Mouse (Mus musculus) erythroblast, adult 5-6 weeks (primary cell): ENCODE measurements around the gene Aamp. TPM values are rescaled to one million over a fixed set of nuclear protein-coding genes. Genes with fewer than 3 reads are reported as not detected.
A peak's percentile ranks its signal among the peaks of the same experiment; 100 is the strongest.

ENCODE experiments used
- ATAC-seq: replicated peaks from 2 replicates; pipeline ENCODE4 v1.8.0; 2016; ENCODE audit warnings: moderate number of reproducible peaks, mild to moderate bottlenecking, moderate TSS enrichment, inconsistent platforms; ENCODE audit not compliant: poor library complexity, low FRiP score, severe bottlenecking
- total RNA-seq, 2 experiments: library from RNA; stranded (forward) in 1 of 2; stranded (reverse) in 1 of 2; fragments of 150-400 nt in 1 of 2; fragments of 200-764, 138-1000 nt in 1 of 2; gene quantifications; 2 replicates each; pipeline versions ENCODE4 v1.2.3 to v1.2.4; 2015 to 2017; ENCODE audit warnings: low replicate concordance in 2 of 2

Aamp gene
- total RNA-seq, 2 experiments from 2014 or later: 4.6 to 27.6 TPM

DNA sequence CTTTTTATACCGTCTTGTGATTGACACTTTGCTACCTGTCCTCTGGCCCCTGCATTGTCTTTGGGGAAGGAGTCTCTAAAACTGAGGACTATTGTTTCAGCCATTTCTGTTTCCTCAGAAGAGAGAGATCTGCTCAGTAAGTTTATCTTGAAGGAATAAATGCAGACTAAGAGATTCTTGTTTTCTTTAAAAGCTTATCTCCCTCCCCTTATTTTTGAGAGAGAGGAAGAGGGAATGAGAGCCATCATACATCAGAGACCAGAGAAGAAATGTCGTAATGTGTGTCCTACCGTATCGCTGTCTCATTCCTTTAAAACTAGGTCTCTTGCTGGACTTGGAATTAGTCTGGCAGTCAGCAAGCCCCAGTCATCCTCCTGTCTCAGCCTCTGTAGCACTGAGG, 43.7 kb downstream of the Aamp start:
- no peak for ATAC-seq

- ATAC-seq: no peak
Observed at GRCm38 (mm10) chr1:74240311-74240710, 44.2 kb downstream of the Aamp start.

GRCm38 (mm10) chr1:74239618-74240017, 44.9 kb downstream of the Aamp start:
- ATAC-seq: no peak

DNA sequence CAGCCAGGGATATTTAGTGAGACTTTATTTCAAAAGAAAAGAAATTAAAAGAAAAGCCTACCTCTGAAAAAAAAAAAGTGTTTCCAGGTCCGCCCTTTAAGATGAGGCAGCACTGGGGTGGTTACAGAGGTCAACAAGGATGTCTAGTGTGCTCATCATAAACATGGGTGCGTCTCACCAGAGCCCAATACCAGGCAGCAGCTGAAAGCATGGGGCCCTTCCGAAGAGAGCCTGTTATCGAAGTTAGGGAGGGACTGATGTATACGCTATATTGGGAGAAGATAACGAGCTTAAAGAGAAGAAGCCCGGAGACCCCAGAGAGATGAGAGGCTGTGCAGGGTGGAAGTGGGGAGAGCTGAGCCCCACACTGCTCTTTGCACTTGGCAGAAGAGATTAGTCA, 45.4 kb downstream of the Aamp start:
- no peak for ATAC-seq

DNA sequence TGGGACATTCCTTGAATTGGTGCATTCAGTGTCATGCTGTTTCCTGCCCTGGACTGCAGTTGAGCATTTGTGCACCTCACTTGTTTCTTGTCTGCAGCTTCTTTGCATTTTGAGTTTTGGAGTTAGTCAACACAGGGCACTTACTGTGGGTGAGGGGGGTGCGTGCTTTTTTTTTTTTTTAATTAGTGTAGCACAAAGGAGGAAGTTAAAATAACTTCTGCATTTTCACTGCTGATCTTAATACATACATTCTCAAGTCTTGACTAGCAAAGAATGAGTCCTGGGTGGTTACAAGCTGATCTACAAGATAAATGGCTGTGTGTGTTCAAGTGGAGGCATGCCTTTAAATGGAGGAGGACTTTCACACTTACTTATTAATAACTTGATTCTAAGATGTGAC, 46.4 kb downstream of the Aamp start:
- no peak for ATAC-seq

- ATAC-seq: no peak
Observed at GRCm38 (mm10) chr1:74237671-74238070, 46.9 kb downstream of the Aamp start.

DNA sequence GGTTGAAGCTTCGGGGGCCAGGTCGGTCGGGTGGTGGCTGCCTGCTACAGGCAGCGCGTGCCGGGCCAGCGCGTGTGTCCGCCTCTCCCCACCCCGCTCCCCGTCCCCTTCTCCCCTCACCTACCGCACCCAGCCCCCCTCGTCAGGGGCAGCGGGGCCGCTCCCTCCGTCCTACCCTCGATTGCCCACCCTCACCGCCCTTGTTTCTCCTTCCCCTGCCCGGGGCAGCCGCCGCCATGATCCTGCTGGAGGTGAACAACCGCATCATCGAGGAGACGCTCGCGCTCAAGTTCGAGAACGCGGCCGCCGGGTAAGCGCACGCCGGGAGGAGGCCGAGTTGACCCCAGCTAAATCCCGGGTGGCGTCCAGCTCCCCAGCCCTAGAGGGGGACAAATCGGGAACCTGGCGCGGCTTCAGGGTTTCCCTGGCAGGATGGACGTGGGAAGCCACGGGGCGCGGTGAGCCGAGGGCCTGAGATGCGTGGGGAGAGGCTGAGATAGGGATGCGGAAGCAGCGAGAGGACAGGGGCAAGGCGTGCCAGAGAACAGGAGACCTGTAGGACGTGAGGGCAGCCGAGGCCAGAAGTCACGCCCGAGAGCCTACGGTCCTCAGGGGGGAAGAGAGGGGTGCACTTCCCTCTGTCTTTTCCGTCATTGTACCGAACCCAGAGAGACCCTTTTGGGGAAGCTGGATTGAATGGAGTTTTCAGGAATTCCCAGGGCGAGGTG, 47.8 kb downstream of the Aamp start:
- ATAC-seq: peak; percentile 73

DNA sequence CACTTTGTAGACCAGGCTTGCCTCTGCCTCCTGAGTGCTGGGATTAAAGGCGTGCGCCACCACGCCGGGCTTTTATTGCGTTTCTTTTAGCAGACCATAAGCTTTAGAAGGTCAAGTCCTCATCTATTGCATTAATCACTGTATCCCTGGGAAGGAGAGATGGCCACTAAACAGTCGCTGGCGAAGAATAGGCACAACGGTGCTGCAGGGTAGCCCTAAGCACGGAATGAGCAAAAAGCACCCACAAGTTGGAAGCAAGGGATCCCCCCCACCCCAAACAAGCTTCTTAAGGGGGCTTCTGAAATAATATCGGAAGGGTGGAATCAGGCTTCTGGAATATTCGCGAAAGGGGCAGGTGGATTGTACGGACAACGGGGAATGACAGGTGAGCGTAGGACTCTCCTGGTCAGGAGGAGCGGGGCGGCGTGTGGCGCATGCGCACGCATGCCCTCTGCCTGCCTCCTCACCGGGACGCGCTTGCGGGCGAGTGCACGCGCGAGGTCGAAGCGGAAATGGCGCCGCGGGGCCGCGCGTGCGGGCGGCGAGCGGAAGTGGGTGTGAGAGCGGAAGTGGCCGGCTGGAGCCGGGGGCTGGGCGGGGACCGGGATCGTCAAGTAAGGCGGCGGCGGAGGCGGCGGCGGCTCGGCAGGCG, 48.5 kb downstream of the Aamp start, which contains the start of gene Arpc2:
Gene Arpc2 (plus strand): TSS at position 147 of the 652 bp plus-strand sequence.
- ATAC-seq: peak; percentile 86

- no peak for ATAC-seq
Observed at GRCm38 (mm10) chr1:74230992-74231391, 53.5 kb downstream of the Aamp start.

DNA sequence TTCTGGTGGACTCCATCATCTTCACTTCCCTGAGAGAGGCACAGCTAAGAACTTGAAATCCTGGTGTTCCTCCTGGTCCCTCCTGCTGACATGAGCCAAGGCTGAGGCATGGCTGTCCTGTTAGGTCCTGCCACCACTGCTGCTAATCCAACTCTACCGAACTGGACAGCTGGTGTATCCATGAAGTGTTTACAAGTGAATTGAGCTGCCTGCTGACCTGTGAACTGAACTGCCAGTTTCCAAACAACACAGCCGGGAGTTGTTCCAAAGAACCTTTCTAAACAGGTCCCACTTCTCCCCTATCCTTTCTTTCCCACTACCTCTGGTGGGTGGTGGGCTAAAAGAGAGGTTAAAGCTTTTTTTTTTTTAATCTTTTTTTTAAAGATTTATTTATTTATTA, 54.6 kb downstream of the Aamp start:
- ATAC-seq: no peak

Other genes starting within 250 kb of the Aamp start
- 8.5 and 9.2 TPM in 2 replicates for gene Tns1, start 160.3 kb downstream of the Aamp start, total RNA-seq (2015; ENCODE audit: low replicate concordance)
- gene Tns1, start 160.3 kb downstream of the Aamp start, total RNA-seq (2017; ENCODE audit: low replicate concordance): 11.9 and 21.6 TPM in 2 replicates
- not detected in 2 replicates for gene Rufy4, start 159.2 kb downstream of the Aamp start, total RNA-seq (2015; ENCODE audit: low replicate concordance)
- gene Rufy4, start 159.2 kb downstream of the Aamp start, total RNA-seq (2017; ENCODE audit: low replicate concordance): not detected in 2 replicates
- 19.2 and 25.7 TPM in 2 replicates for gene Cxcr2, start 130.7 kb downstream of the Aamp start, total RNA-seq (2015; ENCODE audit: low replicate concordance)
- gene Cxcr2, start 130.7 kb downstream of the Aamp start, total RNA-seq (2017; ENCODE audit: low replicate concordance): 23.0 and 24.7 TPM in 2 replicates
- not detected in 2 replicates for gene Cxcr1, start 90.1 kb downstream of the Aamp start, total RNA-seq (2015; ENCODE audit: low replicate concordance)
- not detected in 2 replicates for gene Cxcr1, start 90.1 kb downstream of the Aamp start, total RNA-seq (2017; ENCODE audit: low replicate concordance)
- 283 and 297 TPM in 2 replicates for gene Arpc2, start 48.7 kb downstream of the Aamp start, total RNA-seq (2015; ENCODE audit: low replicate concordance)
- 147 and 152 TPM in 2 replicates for gene Arpc2, start 48.7 kb downstream of the Aamp start, total RNA-seq (2017; ENCODE audit: low replicate concordance)
- gene Gpbar1, start 6.2 kb downstream of the Aamp start, total RNA-seq (2015; ENCODE audit: low replicate concordance): not detected in 2 replicates
- not detected in 2 replicates for gene Gpbar1, start 6.2 kb downstream of the Aamp start, total RNA-seq (2017; ENCODE audit: low replicate concordance)
- 7.1 and 17.7 TPM in 2 replicates for gene Pnkd, start 192 bp upstream of the Aamp start, total RNA-seq (2015; ENCODE audit: low replicate concordance)
- gene Pnkd, start 192 bp upstream of the Aamp start, total RNA-seq (2017; ENCODE audit: low replicate concordance): 2.4 TPM in 1 of 2 replicates, not detected in the other
- gene Tmbim1, start 20.9 kb upstream of the Aamp start, total RNA-seq (2015; ENCODE audit: low replicate concordance): 2.1 and 4.2 TPM in 2 replicates
- gene Tmbim1, start 20.9 kb upstream of the Aamp start, total RNA-seq (2017; ENCODE audit: low replicate concordance): 1.9 and 2.6 TPM in 2 replicates
- not detected in 2 replicates for gene Catip, start 77.4 kb upstream of the Aamp start, total RNA-seq (2015; ENCODE audit: low replicate concordance)
- gene Catip, start 77.4 kb upstream of the Aamp start, total RNA-seq (2017; ENCODE audit: low replicate concordance): not detected in 2 replicates
- 20.2 and 37.0 TPM in 2 replicates for gene Slc11a1, start 90.5 kb upstream of the Aamp start, total RNA-seq (2015; ENCODE audit: low replicate concordance)
- 3.0 and 12.7 TPM in 2 replicates for gene Slc11a1, start 90.5 kb upstream of the Aamp start, total RNA-seq (2017; ENCODE audit: low replicate concordance)
- gene Ctdsp1, start 106.8 kb upstream of the Aamp start, total RNA-seq (2015; ENCODE audit: low replicate concordance): 30.7 and 40.5 TPM in 2 replicates
- gene Ctdsp1, start 106.8 kb upstream of the Aamp start, total RNA-seq (2017; ENCODE audit: low replicate concordance): 10.5 and 22.8 TPM in 2 replicates
- not detected in 2 replicates for gene Vil1, start 124.6 kb upstream of the Aamp start, total RNA-seq (2015; ENCODE audit: low replicate concordance)
- not detected in 2 replicates for gene Vil1, start 124.6 kb upstream of the Aamp start, total RNA-seq (2017; ENCODE audit: low replicate concordance)
- gene Cnot9, start 221.3 kb upstream of the Aamp start, total RNA-seq (2015; ENCODE audit: low replicate concordance): 12.1 and 15.4 TPM in 2 replicates
- 15.9 and 28.2 TPM in 2 replicates for gene Cnot9, start 221.3 kb upstream of the Aamp start, total RNA-seq (2017; ENCODE audit: low replicate concordance)